Mouse (Mus musculus) C2C12 (cell line): ENCODE results near the gene H2-D1. TPM values are rescaled to one million over a fixed set of nuclear protein-coding genes. Genes with fewer than 3 reads are reported as not detected.
A peak's percentile ranks its signal among the peaks of the same experiment; 100 is the strongest.

ENCODE experiments used
- H3K27me3 ChIP-seq: one replicate; pipeline ENCODE4 v1.6.1; 2011; ENCODE audit not compliant: control insufficient read depth, insufficient read depth, insufficient read length
- H3K36me3 ChIP-seq: one replicate; pipeline ENCODE4 v1.6.1; 2011; ENCODE audit not compliant: control insufficient read depth, insufficient read depth
- H3K4me3 ChIP-seq: one replicate; pipeline ENCODE4 v1.5.1; 2011; ENCODE audit warnings: mild to moderate bottlenecking, control low read depth; ENCODE audit not compliant: poor library complexity, insufficient read depth, severe bottlenecking
- H3K79me2 ChIP-seq: one replicate; pipeline ENCODE4 v1.6.1; 2011; ENCODE audit not compliant: control insufficient read depth, insufficient read depth
- H3K79me3 ChIP-seq: one replicate; pipeline ENCODE4 v1.6.1; 2011; ENCODE audit warnings: low read depth, control low read depth
- H3ac ChIP-seq: one replicate; pipeline ENCODE3; 2011; ENCODE audit warnings: low read depth; ENCODE audit not compliant: control insufficient read depth, insufficient read length
- CEBPB ChIP-seq: IDR thresholded peaks from one replicate; pipeline ENCODE4 v1.6.1; 2011; ENCODE audit warnings: low read depth, mild to moderate bottlenecking, control low read depth, moderate library complexity
- CTCF ChIP-seq: IDR thresholded peaks from one replicate; pipeline ENCODE4 v1.5.1; 2011; ENCODE audit not compliant: control insufficient read depth, insufficient read depth, insufficient read length
- FOSL1 ChIP-seq: IDR thresholded peaks from one replicate; pipeline ENCODE4 v1.8.0; 2011; ENCODE audit warnings: mild to moderate bottlenecking, low read length; ENCODE audit not compliant: poor library complexity, insufficient read depth, severe bottlenecking
- MAX ChIP-seq: IDR thresholded peaks from one replicate; pipeline ENCODE4 v1.6.1; 2011; ENCODE audit warnings: mild to moderate bottlenecking, control low read depth
- MYOD1 ChIP-seq: IDR thresholded peaks from one replicate; pipeline ENCODE4 v1.6.1; 2011; ENCODE audit warnings: low read depth; ENCODE audit not compliant: control insufficient read depth, insufficient read length
- MYOG ChIP-seq: IDR thresholded peaks from one replicate; pipeline ENCODE4 v1.6.1; 2011; ENCODE audit not compliant: control insufficient read depth, insufficient read length; ENCODE audit errors: extremely low read depth
- USF1 ChIP-seq: IDR thresholded peaks from one replicate; pipeline ENCODE4 v1.6.1; 2011; ENCODE audit warnings: low read depth, mild to moderate bottlenecking, control low read depth, moderate library complexity
- long read RNA-seq, 2 experiments: library from polyadenylated mRNA; unstranded; transcript quantifications; one replicate each; pipeline ENCODE4 v2.0.0; 2019 to 2020
- polyA plus RNA-seq: library from polyadenylated mRNA; unstranded; fragments of >200 nt; fragmentation: generic; extraction: Trizol; gene quantifications from one replicate; pipeline ENCODE4 v1.2.1, GENCODE M21; 2012; ENCODE audit warnings: missing spikeins

H2-D1 gene
- 23.5 TPM for polyA plus RNA-seq
- long read RNA-seq, experiment 1, transcript H2-D1-202 (8 exons, 2,102 nt) = major isoform, 169 of 280 reads
- long read RNA-seq, experiment 1, partial matches to known transcripts = 29 of 280 reads
- long read RNA-seq, experiment 1, other reads (novel, unspliced or antisense) = 82 of 280 reads
- long read RNA-seq, experiment 2, transcript H2-D1-202 (8 exons, 2,102 nt) = major isoform, 410 of 484 reads
- long read RNA-seq, experiment 2, partial matches to known transcripts = 17 of 484 reads
- long read RNA-seq, experiment 2, other reads (novel, unspliced or antisense) = 57 of 484 reads

- Histone ChIP-seq H3K79me3 (no peaks in the 10 kb centered on the region), H3K79me2 (no peaks in the 10 kb centered on the region), H3K36me3 (no peaks in the 10 kb centered on the region), H3K27me3 (no peaks in the 10 kb centered on the region), H3ac (peak within 1 kb of the TSS; percentile 48), H3K4me3 (peak within 1 kb of the TSS; percentile 23)
- TF ChIP-seq MYOD1 = no peak
- TF ChIP-seq MYOG = no peak
- no peak for TF ChIP-seq CEBPB
- TF ChIP-seq CTCF = no peak
- TF ChIP-seq FOSL1 = no peak
- no peak for TF ChIP-seq USF1
- no peak for TF ChIP-seq MAX
Observed at GRCm38 (mm10) chr17:35262664-35263522, at the start of gene H2-D1. Gene H2-D1 (plus strand): TSS chr17:35262730.

- no peaks in the 10 kb centered on the region for H3K27me3 ChIP-seq
- no peak for TF ChIP-seq MYOD1
- no peak for TF ChIP-seq MAX
- TF ChIP-seq USF1 = no peak
- no peak for TF ChIP-seq CTCF
- no peak for TF ChIP-seq CEBPB
- no peak for TF ChIP-seq FOSL1
- TF ChIP-seq MYOG = no peak
- no peaks in the 10 kb centered on the region for H3K79me3 ChIP-seq
- H3K36me3 ChIP-seq = no peaks in the 10 kb centered on the region
- H3ac ChIP-seq = no peak overlapping the region
- H3K79me2 ChIP-seq = no peaks in the 10 kb centered on the region
- H3K4me3 ChIP-seq = no peak overlapping the region
Observed at GRCm38 (mm10) chr17:35213071-35213470, 49.5 kb upstream of the H2-D1 start.

- H3K79me3 ChIP-seq = no peaks in the 10 kb centered on the region
- no peaks in the 10 kb centered on the region for H3K79me2 ChIP-seq
- TF ChIP-seq USF1 (no peak), MYOG (no peak), MYOD1 (no peak), CTCF (no peak), FOSL1 (no peak), MAX (no peak), CEBPB (no peak)
- H3ac ChIP-seq = no peak overlapping the region
- H3K27me3 ChIP-seq = no peaks in the 10 kb centered on the region
- peaks cover 14% of the 10 kb centered on the region for H3K36me3 ChIP-seq
- H3K4me3 ChIP-seq = no peak overlapping the region
Observed at GRCm38 (mm10) chr17:35218516-35219193, 43.9 kb upstream of the H2-D1 start.

- Histone ChIP-seq H3ac (no peak overlapping the region), H3K4me3 (no peak overlapping the region), H3K79me2 (no peaks in the 10 kb centered on the region), H3K79me3 (no peaks in the 10 kb centered on the region), H3K36me3 (peaks cover 16% of the 10 kb centered on the region), H3K27me3 (no peaks in the 10 kb centered on the region)
- TF ChIP-seq CEBPB (no peak), MYOD1 (no peak), FOSL1 (no peak), MYOG (no peak), USF1 (no peak), MAX (no peak), CTCF (no peak)
Observed at GRCm38 (mm10) chr17:35219601-35220041, 42.9 kb upstream of the H2-D1 start.

- Histone ChIP-seq H3K4me3 (no peak within 1 kb of the TSS), H3K27me3 (no peaks in the 10 kb centered on the region), H3K36me3 (peaks cover 20% of the 10 kb centered on the region), H3ac (no peak within 1 kb of the TSS), H3K79me2 (peaks cover 6% of the 10 kb centered on the region), H3K79me3 (peaks cover 2% of the 10 kb centered on the region)
- no peak for TF ChIP-seq FOSL1
- TF ChIP-seq MYOD1 = no peak
- no peak for TF ChIP-seq CEBPB
- no peak for TF ChIP-seq CTCF
- TF ChIP-seq MAX = no peak
- no peak for TF ChIP-seq USF1
- TF ChIP-seq MYOG = no peak
Observed at GRCm38 (mm10) chr17:35220156-35220952, 42.2 kb upstream of the H2-D1 start, which contains the start of gene Gm16181. Gene Gm16181 (plus strand): TSS chr17:35220834.
